Mouse (Mus musculus): Measurements from ENCODE around the gene Ank.

DNA sequence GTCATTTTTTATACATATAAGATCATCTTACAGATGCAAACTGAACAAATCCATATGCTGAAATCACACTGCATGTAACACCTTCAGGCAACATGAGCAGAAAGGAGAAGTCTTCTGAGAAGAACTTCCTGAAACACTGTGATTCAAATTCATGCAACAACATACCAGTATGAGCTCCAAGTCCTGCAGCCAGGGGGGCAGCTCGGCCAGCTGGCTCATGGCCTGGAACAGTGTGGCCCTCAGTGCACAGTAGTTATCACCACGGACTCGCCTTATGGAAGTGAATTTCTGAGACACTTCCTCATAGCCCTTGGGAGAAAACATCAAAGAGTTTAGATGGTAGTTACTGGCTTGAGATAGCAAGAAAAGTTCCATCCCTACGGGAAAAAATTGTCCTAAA is 149.7 kb downstream of the Ank start:
- TF ChIP-seq CTCF (IDR thresholded peaks at IDR 0.05; ENCODE audit: borderline replicate concordance, control insufficient read depth, extremely low read depth, insufficient read depth, low read length, poor library complexity) (no peak), POLR2A (IDR thresholded peaks at IDR 0.05; ENCODE audit: control insufficient read depth, extremely low read depth, insufficient read depth, low read length, poor library complexity) (no peak)
